Mouse (Mus musculus) cerebellum, adult (tissue): ENCODE data around the gene Limd2.
"Not testable (repeated sequence)": the region's sequence is repeated elsewhere in the genome, so short reads cannot be mapped to it uniquely, and the experiment has no call there.

Experiments
- ATAC-seq: cut with Nextera tagmentation; 2 replicates; pipeline ENCODE4 v1.9.2; 2017; ENCODE audit warnings: mild to moderate bottlenecking, moderate library complexity, mixed read lengths; ENCODE audit not compliant: insufficient number of reproducible peaks, low FRiP score, low TSS enrichment

The Limd2 gene

DNA sequence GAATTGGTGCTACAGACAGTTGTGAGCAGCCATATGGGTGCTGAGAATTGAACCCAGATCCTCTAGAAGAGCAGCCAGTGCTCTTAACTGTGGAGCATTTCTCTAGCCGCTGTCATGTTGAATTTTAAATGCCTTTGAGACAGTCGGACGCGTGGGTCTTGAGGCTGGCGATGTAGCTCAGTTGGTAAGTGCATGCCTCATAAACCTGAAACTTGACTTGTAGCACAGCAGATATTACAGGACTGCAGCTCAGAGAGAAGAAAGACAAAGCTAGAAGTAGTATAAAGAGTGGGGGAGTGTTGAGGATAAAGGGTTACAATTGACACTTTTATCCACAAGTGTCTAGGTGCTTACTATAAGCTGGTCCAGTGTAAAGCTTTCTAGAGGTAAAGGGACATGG lies 28.1 kb downstream of the Limd2 start:
- ATAC-seq: no peak

DNA sequence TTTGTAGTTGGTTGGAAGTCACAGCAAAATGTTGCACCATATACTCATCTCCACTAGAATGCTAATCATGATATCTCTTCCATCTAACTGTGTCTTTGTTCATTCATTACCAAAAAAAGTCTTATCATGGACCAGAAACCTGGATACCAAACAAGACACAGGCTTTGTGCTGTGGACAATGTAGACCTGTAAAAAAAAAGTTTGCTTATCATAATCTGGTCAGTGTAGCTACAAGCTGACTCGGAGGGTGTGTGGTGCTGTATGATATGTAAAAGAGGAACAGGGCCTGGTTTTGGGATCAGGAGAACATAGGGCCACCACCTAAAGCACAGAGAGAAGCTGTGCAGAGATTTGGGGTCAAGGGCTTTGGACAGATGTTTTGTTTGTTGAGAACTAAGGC lies 31.2 kb downstream of the Limd2 start:
- ATAC-seq: no peak

DNA sequence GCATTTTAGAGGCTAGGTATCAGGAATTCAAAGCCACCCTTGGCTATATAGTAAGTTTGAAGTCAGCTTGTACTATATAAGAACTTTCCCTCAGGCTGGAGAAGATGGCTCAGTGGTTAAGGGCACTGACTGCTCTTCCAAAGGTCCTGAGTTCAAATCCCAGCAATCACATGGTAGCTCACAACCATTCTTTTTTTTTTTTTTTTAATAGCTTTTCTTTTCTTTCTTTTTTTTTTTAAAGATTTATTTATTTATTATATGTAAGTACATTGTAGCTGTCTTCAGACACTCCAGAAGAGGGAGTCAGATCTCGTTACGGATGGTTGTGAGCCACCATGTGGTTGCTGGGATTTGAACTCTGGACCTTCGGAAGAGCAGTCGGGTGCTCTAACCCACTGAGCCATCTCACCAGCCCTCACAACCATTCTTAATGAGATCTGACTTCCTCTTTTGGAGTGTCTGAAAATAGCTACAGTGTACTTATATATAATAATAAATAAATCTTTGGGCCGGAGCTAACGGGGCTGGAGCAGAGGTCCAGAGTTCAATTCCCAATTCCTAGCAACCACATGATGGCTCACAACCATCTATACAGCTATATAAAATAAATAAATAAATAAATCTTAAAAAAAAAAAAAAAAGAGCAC lies 33.8 kb downstream of the Limd2 start:
- ATAC-seq: not testable (repeated sequence)

DNA sequence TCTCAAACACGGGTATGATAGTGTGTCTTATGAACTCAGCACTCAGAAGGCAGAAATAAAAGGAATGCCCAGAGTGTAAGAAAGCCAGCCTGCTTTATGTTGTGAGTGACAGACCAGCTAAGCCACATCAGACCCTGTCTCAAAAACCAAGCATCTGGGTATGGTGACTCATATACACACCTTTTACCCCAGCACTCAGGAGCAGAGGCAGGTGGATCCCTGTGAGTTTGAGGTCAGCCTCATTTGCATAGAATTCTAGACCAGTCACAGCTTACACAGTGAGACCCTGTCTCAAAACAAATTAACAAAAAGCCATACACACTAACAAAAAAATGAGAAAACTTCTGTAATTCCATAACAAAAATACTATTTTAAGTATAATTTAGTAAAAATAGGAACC lies 34.8 kb downstream of the Limd2 start:
- ATAC-seq: no peak

DNA sequence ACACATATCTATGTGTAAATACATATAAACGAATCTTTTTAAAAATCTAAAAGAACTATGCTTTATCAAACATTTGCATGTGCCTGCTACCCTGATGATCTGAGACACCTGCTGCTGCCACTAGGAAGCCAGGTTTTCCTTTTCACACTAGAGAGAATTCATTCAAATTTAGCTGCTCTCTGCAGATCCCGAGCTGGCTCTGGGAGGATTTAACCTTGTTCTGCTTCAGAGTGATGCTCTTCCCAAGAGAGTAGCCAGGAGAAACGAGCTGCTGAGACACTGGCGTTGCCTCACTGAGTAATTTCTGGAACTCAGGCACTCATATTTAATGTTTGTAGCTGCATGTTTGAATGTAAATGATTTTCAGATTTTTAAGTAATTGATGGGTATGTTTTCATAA lies 35.9 kb downstream of the Limd2 start:
- ATAC-seq: no peak

DNA sequence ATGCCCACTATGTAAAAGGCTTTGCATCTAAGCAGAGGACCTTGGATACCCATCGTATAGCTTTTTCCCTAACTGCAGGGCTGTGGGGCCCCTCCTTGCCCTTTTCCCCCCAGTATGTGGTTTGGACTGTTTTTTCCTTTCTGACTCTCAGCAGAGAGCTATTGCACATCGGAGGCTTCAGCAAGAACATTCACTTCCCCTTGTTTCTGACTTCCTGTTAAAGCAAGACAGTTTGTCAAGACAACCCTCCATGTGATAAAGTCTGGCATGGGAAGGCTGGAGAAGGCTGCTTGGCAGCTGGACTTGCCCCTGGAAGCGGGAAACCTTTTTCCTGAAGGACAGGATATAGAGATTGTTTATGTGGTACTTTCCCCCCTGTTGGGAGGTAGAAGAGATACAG lies 37.9 kb downstream of the Limd2 start:
- ATAC-seq: no peak

DNA sequence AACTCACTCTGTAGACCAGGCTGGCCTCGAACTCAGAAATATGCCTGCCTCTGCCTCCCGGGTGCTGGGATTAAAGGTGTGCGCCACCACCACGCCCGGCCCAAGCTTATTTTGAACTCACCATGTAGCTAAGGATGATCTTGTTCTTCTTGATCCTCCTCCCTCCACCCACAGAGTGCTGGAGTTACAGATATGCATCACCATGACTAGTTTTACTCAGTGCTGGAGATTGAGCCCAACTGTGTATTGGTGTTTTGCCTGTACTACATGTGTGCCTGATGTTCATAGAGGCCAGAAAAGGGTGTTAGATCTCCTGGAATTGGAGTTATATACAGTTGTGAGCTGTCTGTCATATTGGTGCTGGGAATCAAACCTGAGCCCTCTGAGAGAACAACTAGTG lies 38.4 kb downstream of the Limd2 start:
- no peak for ATAC-seq

DNA sequence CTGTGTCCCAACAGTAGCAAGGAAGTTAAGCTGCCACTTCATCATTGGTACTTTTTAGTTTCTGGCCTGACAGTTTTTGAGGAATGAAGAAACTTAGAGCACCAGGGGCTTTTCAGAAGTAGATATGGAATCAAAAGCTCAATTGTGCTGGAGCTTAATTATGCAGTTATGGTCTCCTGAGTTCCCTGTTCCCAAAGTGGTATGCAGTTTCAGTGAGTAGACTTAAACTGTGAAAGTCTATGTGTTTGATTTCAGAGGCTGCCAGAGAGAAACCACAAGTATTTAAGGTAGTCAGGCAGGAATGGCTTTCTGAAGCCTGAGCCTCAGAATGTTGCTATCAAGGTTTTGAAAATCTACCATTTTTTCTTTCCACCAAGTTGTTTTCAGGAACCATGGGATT lies 49.0 kb downstream of the Limd2 start:
- no peak for ATAC-seq
